Mouse (Mus musculus) testis, postnatal 10 days (tissue): ENCODE measurements at regions not wholly inside any gene's neighbourhood (a gene's known extent, or its start where the extent isn't known, plus 50 kb on each side); places are given as distances from the start of the nearest gene placed in this dataset.
A peak's percentile ranks its signal among the peaks of the same experiment; 100 is the strongest.

Experiments used
- DNase-seq: peaks from one replicate; pipeline ENCODE4 v3.0.0; 2021; ENCODE audit warnings: low spot score

DNA sequence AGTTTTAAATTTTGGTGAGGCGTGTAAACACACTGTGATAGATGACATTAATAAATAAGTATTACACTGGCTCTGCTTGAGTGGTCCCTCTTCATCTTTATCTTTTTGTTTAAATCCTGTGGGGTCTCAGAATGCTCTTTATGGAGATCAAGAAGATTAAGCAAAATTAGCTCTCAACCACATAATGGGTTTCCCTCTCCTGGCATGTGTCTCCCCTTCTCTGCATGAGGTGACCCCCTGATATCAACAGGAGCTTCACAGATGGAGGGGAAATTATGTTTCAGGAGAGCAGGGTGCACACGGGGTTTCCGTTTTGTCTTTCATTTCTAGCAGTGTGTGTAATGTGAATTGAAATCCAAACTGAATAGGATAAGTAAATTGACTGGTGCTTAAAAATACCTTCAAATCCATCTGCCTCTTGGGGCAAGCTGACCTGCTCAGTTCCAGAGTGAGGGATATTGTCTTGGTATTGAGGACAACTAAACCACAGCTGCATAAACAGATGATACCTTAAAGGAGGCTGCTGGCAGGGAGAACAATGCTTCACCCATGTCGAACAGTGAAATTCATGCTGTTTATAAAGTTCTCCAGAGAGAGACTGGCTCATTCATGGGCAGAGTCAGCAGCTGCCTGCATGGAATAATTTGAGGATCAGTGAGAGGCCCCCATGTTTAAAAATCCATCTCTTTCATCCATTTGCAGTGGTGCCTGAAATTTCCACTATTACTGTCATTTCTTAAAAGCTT, 518.3 kb upstream of the Nr2f1 start:
- no peak for DNase-seq

DNA sequence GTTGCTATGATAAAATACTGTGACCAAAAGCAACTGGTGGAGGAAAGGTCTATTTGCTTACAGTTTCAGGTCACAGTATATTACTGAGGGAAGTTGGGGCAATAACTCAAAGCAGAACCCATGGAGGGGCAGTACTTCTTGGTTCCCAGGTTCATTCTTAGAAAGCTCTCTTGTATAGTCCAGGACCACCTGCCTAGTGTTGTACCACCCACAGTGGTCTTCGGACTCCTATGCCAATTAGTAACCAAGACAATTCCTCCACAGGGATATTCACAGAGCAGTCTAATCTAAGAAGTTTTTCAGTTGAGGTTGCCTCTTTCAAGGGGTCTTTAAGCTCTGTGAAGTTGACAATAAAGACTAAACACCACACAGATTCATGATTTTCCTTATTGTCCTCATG, 517.6 kb upstream of the Nr2f1 start:
- DNase-seq, result no peak

GRCm38 (mm10) chr13:78704693-78705092, 505.1 kb upstream of the Nr2f1 start:
- DNase-seq, result no peak

- no peak for DNase-seq
Observed at GRCm38 (mm10) chr13:78697814-78698519, 498.4 kb upstream of the Nr2f1 start.

DNA sequence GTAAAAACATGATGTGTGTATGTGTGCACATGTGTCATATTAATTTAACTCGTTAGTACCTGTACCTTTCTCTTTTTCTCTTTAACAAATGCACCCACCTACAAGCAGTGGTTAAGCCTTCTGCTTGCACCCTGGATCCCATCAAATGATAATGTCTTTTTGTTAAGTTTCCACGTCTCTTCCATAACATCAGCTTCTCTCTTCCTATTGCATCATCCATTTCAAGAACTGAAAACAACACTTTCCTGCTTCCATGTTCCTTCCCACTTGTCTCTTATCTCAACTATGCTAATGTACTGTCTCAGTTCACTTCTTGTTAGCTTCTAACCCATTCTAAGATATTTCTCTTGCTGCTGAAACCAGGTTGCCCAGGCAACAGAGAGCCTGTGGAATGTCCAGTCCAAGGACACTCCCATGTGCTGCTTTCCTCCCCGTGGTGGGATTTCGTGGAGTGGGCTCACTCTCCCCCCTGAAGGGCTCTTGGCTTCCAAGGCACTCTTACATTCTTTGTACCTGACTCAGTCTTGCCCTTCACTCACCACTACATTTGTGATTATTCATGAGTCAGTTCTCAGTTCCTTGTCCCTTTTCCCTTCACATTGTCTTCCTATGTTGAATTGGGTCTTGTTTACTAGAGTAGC, 479.8 kb upstream of the Nr2f1 start:
- no peak for DNase-seq

- DNase-seq, result no peak
Observed at GRCm38 (mm10) chr13:78678241-78678640, 478.7 kb upstream of the Nr2f1 start.

- no peak for DNase-seq
Observed at GRCm38 (mm10) chr13:78658285-78658684, 458.7 kb upstream of the Nr2f1 start.

- no peak for DNase-seq
Observed at GRCm38 (mm10) chr13:78656766-78657165, 457.2 kb upstream of the Nr2f1 start.

DNA sequence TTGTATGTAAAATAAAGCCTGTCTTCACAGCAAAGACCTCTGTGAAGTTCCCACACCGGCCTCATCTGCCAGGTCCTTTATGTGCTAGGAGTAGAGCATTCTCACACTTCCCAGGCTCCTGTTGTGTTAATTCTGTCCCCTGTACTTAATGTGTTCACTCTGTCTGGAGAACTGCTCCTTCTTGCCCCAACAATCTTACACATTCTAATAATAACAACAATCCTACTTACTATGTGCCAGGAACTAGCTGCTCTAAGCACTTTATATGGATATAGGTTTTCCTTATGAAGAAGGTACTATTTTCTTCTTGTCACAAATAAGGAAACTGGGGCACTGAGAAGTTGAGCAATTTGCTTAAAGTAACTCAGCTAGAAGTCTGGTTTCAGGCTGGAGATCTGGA, 456.6 kb upstream of the Nr2f1 start:
- no peak for DNase-seq

GRCm38 (mm10) chr13:78650824-78651223, 451.3 kb upstream of the Nr2f1 start:
- DNase-seq, result no peak

DNA sequence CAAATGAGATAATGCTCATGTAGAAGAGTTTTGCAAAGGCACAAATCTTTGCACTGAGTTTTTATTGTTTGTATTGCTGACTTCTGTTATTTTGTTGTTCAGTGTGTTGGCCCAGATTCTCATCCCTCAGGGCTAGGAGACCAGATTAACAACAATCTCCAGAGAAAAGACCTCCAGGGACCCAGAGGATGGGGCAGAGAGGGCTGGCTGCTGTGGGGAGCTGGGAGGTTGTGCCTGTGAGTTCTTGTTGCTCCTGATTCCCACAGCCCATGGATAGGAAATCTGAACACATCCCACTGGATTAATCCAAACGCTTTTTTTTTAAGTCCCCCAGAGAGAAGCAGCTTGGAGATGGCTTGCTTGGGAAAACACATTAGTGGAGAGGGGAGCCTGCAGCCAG, 445.0 kb upstream of the Nr2f1 start:
- no peak for DNase-seq

- DNase-seq, result no peak
Observed at GRCm38 (mm10) chr13:78643023-78643422, 443.5 kb upstream of the Nr2f1 start.

DNA sequence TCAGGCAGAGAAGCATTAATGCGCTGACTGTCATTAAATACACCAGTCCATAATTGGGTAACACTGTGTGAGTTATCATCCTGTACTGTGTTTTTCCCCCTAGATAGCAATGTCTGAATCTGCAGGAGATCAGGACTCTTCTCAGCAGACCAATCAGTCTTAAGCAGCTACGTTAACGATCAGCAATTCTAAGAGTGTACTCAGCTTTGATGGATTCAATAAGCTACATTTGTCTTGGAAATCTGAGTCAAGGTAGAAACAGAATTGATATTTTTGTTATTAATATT, 442.8 kb upstream of the Nr2f1 start:
- no peak for DNase-seq

DNA sequence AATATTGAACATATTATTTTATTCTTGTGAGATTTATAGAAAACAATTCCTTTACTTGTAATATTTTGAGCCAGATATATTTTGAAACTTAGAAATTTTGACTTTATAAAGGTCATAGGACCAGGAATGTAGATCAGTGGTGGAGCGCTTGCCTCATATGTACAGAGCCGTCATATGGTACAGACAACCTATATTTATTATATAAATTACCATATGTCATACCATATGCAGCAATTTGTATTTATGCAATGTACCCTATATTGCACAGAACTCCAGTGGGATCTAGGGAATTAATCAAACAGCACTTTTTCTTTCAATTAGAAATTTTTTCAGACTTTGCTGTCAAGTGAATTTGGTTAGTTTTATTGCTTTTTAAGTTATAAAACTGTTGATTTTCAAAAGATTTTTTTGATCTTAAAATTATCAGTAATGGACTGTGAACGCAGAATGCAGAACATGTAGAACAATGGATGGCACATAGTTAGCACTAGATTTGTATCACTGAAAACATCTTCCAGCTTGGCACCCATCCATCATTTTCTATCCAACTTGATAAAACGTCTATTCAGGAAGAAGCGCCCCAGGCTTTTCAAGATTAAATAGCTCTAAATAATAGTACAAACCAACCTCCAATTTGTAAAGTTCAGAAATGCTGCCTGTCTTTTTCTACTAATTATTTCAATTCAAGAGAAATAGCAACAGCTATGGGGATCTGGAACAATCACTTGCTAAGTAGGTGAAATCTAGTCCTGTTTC, 442.3 kb upstream of the Nr2f1 start:
- no peak for DNase-seq

DNA sequence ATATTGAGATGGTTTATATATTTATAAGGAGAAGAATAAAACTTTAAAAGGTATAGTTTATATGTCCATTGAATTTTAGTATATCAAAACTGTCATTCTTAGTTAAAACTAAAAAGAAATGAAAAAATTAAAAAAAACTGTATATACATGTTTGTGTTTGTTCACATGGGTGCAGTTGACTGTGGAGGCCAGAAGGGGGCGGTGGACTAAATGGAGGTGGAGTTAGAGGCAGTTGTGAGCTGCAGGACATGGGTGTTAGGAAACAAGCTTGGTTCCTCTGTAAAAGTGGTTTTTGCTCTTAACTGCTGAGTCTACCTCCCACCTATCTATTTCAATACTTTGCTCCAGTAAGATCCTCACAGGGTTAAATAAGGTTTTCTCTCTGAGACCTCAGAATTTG, 440.8 kb upstream of the Nr2f1 start:
- peak; percentile 42 for DNase-seq

DNA sequence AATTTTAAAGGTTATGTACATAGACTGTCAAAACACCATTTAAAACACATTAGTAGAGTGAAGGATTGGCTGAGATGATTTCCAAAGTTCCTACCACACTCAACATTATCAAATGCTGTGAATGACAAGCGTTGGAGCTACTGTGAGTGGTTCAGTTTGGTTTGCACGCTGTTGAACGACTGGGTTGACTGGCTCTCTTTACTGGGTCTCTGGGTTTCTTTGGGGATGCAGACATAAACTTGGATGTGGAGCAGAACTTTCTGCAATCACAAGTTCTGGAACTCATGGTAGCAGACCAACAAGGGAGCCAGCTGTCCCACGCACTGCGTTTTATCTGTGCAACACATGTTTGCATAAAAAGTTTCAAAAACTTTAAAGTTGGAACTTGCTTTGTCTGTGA, 438.9 kb upstream of the Nr2f1 start:
- DNase-seq, result no peak

DNA sequence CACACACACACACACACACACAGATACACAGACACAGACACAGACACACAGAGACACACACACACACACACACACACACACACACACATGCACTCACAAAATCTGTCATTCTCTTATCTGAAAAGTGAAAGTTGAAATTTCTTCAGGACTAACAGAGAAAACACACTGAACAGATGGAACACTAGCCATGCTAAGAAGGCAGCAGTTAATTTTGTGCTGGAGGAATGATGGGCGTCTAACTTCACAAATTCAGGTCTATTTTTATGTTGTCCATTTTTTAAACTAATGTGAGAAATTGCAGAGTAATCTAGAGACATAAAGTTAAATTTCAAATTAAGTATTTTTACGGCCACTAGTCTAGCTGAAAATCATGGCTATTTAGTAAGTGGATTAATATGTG, 432.1 kb upstream of the Nr2f1 start:
- no peak for DNase-seq

- no peak for DNase-seq
Observed at GRCm38 (mm10) chr13:78629041-78629727, 429.6 kb upstream of the Nr2f1 start.

DNA sequence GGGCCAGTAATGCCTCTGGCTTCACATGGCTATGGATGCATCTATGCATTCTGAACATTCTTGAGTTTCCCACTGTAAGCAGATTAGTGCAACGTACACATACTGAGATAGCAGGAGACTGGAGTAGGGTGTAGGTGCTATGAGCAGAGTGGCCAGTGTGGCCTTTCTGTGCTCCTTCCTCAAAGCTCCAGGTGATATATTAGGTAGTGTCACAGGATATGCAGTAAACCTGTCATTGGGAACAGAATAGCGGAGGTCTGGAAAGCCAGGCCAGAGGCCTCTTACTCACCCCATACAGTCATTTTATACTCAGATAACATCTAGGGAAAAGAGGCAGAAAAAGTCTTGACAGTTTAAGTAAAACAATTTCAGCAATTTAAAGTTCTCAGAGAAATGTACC, 424.1 kb upstream of the Nr2f1 start:
- no peak for DNase-seq

GRCm38 (mm10) chr13:78602861-78603211, 403.3 kb upstream of the Nr2f1 start:
- DNase-seq, result no peak

DNA sequence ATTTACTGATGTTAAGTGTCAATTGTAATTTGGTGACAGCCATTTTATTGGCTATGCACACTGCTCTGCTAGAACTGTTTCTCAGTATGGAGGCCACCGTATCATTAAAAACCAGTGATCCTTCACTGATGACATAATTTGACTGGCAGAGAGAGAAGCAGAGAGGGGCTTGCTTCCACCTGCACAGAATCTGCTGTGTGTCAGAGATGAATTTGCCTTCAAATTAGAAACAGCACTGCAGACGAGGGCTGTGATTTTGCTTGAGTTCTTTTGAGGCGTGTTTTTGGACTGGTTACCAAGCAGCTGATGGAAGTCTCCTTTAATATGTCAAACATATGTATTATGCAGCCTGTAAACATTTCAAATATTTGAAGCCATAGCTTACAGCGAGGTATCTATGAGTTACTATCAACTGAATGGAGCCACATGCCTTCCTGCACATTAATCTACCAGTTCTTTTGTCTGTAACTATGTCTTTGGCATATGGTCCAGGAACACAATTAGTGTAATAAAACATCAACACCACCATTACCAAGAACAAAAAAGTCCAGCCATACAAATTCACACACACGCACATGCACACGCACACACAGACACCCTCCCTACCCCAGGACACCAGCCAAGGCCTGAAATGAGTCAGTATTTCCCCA, 402.8 kb upstream of the Nr2f1 start:
- DNase-seq, result no peak
